Mouse (Mus musculus): ENCODE results near the gene Eno2.

Eno2 gene

DNA sequence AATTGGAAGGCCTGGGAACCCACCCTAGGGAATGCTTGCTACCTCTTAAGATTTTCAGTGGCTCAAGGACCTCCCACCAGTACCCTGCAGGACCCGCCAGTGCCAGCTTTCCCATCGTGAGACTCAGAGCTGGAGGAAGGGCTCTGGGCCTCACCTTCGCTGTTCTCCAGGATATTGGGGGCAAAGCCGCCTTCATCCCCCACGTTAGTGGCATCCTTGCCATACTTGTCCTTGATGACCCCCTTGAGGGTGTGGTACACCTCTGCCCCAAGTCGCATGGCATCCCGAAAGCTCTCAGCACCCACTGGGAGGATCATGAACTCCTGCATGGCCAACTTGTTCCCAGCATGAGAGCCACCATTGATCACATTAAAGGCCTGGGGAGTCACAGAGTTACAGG is 3.5 kb downstream of the Eno2 start:
- no peak for DNase-seq (ENCODE audit: low read depth, low spot score)

- DNase-seq (ENCODE audit: low read depth, low spot score): no peak
Observed at GRCm38 (mm10) chr6:124759259-124759658, 10.2 kb downstream of the Eno2 start.

GRCm38 (mm10) chr6:124758849-124759232 is 10.6 kb downstream of the Eno2 start:
- DNase-seq (ENCODE audit: low read depth, low spot score): no peak

DNA sequence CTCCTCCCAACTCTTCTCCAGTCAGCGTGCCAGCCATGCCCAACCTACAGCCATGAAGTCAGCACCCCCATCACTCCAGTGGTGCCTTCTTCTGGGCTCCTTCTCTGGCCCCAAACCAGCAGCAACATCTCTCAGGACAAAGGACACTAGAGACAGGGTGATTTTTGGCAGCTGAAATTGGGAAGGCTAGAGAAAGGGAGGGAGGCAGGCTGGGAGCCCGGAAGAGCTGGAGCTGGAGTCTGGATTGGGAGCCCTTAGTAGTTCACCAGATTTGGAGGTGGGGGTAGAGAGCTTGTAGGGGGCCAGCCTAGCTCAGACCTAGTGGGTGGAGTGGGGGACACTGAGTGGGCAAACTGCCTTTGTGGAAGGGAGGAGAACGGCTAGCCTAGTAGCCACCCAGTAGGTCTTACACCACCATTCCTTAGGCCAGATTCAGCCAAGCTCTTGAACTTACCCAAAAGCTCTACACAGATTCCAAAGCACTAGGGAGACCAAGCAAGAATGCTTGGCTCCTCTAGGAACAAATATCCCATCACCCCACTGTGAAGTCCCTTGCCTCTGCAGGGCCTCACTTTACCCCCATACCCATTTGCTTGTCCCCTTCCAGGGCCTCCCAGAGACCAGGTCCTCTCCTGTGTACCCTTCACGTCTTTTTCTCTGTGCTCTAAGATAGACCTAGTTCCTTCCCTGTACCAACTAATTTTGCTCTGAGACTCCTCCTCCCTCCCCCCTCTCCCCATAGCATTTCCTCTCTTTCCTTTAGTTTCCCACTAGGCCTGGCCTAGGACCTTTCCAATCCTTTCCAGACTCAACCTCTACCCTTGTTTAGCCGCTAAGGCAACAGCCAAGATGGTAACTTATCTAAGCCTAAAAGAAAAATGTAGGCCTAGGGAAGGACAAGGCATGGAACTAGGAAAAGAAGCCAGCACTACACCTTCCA is 11.3 kb downstream of the Eno2 start:
- no peak for DNase-seq (ENCODE audit: low read depth, low spot score)

DNA sequence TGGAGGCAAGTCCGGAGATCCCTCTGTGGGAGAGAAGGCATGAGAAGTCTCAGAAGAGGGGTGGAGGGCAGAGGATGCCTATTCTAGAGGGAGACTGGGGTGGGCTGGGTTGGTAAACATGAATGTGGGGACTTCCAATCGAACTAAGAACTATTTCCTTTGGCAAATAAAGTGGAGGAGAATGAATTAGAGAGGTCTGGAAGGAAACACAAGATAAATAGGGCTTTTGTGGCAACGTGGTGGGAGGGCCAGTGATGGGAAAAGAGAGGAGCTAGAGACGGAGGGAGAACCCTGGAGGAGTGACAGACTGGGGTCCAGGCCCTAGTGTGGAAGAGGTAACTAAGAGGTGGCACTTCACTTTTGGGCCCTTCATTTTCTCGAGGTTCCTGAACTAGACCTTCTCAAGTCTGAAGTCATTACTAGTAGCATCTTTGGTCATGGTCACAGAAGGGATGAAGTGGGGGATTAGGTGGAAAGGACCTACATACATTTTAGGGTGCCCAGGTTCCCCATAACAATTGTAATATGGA is 12.1 kb downstream of the Eno2 start:
- no peak for DNase-seq (ENCODE audit: low read depth, low spot score)

GRCm38 (mm10) chr6:124756652-124757350 is 12.7 kb downstream of the Eno2 start:
- peak; percentile 57 for DNase-seq (ENCODE audit: low read depth, low spot score)

- no peak for DNase-seq (ENCODE audit: low read depth, low spot score)
Observed at GRCm38 (mm10) chr6:124755831-124756595, 13.5 kb downstream of the Eno2 start, which contains the start of the genes Gm45234 and Atn1. Gene Gm45234 (minus strand): TSS chr6:124756021. Gene Atn1 (minus strand): TSS chr6:124756524.

DNA sequence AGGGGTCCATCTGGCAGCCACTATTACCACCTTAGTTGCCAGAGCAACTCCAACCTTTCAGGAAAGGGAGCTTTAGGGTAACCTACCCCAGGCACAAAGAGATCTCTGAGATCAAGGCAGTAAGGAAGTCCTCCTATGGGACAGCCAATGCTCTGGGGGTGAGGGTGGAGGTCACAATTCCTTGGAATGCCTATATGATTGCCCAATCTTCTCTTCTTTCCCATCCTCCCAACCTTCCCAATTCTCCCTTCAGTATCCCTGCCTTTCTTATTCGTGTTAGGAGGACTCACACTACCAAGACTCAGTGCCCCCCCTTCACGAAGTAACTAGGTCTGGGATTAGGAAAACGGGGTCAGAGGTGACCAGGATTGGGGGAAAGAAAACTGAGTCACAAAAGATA is 14.2 kb downstream of the Eno2 start:
- no peak for DNase-seq (ENCODE audit: low read depth, low spot score)

DNA sequence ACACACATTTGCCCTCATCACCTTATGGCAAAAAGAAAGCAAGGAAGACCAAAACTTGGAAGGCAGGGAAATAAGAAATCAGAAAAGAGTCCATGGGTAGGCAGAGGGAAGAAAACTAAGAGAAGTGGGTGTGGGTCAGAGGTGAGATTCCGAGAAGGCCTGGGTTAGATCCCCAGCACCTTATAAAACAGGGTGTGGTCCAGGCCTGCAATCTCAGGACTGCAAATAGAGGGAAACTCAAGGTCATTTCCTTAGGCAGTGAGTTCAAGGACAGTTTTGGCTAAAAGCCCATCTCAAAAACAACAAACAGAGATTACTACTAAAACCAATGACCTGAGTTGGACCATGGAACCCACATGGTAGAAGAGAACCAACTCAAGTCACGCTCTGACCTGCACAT is 15.6 kb downstream of the Eno2 start:
- DNase-seq (ENCODE audit: low read depth, low spot score): no peak

- no peak for DNase-seq (ENCODE audit: low read depth, low spot score)
Observed at GRCm38 (mm10) chr6:124750405-124750804, 19.1 kb downstream of the Eno2 start.

GRCm38 (mm10) chr6:124746654-124747632 is 22.5 kb downstream of the Eno2 start:
- DNase-seq (ENCODE audit: low read depth, low spot score): no peak

- no peak for DNase-seq (ENCODE audit: low read depth, low spot score)
Observed at GRCm38 (mm10) chr6:124746296-124746605, 23.2 kb downstream of the Eno2 start.

DNA sequence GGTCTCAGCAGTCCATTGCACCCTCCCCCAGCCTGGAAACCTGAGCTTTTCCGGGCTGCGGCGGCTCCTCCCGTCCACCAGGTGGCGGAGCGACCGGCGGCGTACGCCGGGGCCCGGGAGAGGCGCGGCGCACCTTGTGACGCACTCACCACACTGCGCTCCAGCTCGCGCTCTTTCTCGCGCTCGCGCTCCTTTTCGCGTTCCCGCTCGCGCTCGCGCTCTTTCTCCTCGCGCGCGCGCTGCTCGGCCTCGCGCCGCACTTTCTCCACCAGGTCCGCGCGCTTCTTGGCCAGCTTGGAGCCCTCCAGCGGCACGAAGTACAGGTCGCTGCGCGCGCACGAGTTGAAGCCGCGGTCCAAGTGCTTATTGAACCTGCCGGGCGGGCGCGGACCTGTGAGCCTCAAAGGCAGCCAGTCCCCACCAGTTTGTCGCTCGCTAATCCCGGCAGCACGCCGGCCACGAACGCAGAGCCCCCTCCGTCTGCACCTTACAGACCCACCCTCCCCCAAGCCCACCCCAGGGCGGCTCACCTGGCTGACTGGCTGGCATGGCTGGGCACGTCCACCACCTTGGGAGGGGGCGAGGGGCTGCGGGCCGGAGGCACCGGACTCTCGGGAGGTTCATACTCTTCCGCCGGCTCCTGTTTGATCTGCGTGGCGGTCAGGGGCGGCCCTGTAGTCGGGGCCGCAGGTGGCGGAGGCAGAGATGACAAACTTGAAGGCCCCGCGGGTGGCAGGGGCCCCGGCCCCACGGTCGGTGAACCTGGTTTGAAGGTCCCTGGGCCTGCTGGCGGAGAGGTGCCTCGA is 23.8 kb downstream of the Eno2 start:
- DNase-seq (ENCODE audit: low read depth, low spot score): peak; percentile 90

DNA sequence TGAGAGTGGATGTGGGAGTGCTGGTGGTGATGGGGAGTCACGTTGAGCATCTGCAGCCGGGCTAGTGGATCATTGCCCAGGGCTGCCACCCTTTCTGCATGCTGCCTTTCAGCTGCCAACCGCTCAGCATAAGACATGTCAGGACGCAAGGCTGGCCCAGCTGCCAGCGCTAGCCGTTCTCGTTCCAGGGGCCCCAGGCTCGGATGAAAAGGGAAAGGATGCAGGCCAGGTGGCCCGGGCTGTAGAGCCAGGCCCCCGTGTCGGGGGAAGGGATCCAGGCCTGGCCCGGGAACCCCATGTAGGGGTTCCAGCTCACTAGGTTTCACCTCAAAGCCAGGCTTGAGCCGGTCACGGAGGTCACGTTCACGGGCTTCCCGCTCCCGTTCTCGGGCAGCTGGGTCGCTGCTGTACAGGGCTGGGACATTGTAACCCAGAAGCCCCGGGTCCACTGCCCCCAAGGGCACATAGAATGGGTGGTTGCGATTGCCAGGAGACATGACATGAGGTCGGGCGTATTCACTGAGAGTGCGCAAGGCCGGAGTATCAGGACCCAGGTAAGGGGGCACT is 24.6 kb downstream of the Eno2 start:
- no peak for DNase-seq (ENCODE audit: low read depth, low spot score)

GRCm38 (mm10) chr6:124743647-124744046 is 25.8 kb downstream of the Eno2 start:
- DNase-seq (ENCODE audit: low read depth, low spot score): no peak

- DNase-seq (ENCODE audit: low read depth, low spot score): no peak
Observed at GRCm38 (mm10) chr6:124742839-124743514, 26.5 kb downstream of the Eno2 start.

DNA sequence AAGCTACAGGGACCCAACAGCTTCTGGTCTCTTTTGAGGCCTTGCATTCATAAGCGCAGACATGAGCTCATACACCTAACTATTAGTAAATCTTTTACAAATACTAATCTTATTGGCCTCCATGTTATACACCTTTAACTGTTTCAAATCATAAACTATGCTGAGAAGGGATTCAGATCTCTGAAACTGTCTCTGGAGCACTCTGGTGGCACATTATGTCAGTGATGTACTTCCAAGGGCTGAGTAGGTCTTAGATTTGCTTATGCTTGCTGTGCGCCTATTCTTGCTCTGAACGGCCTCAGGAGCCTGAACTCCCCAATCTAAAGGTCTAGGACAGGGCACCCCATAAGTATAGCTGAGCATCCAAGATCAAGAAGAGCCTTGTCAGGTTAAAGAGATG is 27.6 kb downstream of the Eno2 start:
- no peak for DNase-seq (ENCODE audit: low read depth, low spot score)

- DNase-seq (ENCODE audit: low read depth, low spot score): peak; percentile 87
Observed at GRCm38 (mm10) chr6:124740888-124741761, 28.3 kb downstream of the Eno2 start, which contains the start of gene Grcc10. Gene Grcc10 (minus strand): TSS chr6:124741374.
